Comparison of ENCODE assay signal across 17 mouse cellular contexts in genomic region chr10:69947093-69947492, GRCm38 (mm10).
DNase-seq lines count a peak whose midpoint lies in the region; ATAC-seq and TF ChIP-seq lines count a peak whose summit lies in the region.
"Had no signal": no experiment of that assay in that cellular context is flagged by ENCODE, and none has a peak within 500 bp of the region (broad histone marks: within the 10 kb centered on the region; RNA-seq: fewer than 3 reads in every experiment).

No protein-coding gene starts in this region.

- no peaks in the 10 kb centered on the region for H3K27me3 ChIP-seq in limb, embryonic 15.5 days
- no peaks in the 10 kb centered on the region for H3K27me3 ChIP-seq in limb, embryonic 10.5 days (ENCODE audit: low read depth, poor library complexity, severe bottlenecking)
- no peaks in the 10 kb centered on the region for H3K27me3 ChIP-seq in cerebellum, adult 2 months (ENCODE audit: control insufficient read depth, insufficient read depth, low read length)
- H3K27me3 ChIP-seq in neural tube, embryonic 14.5 days (ENCODE audit: control insufficient read depth, insufficient read depth, low read length), result no peaks in the 10 kb centered on the region
- H3K27me3 ChIP-seq in heart, embryonic 10.5 days (ENCODE audit: insufficient read depth, poor library complexity, severe bottlenecking), result no peaks in the 10 kb centered on the region
- H3K27me3 ChIP-seq: forebrain, embryonic 12.5 days; liver, embryonic 13.5 days; Patski had no signal

- no peak overlapping the region for H3K4me2 ChIP-seq in limb, embryonic 15.5 days
- no peak overlapping the region for H3K4me2 ChIP-seq in neural tube, embryonic 14.5 days (ENCODE audit: low read depth, low read length)
- H3K4me2 ChIP-seq: forebrain, embryonic 12.5 days; liver, embryonic 13.5 days had no signal

- TF ChIP-seq CTCF in gastrocnemius, adult 2 months (IDR thresholded peaks at IDR 0.05), result no peak
- TF ChIP-seq CTCF in cerebellum, adult 2 months (IDR thresholded peaks at IDR 0.05; ENCODE audit: borderline replicate concordance, insufficient read depth, low read depth, low read length), result no peak

- no peaks in the 10 kb centered on the region for H3K36me3 ChIP-seq in limb, embryonic 15.5 days
- no peaks in the 10 kb centered on the region for H3K36me3 ChIP-seq in limb, embryonic 10.5 days
- H3K36me3 ChIP-seq in neural tube, embryonic 14.5 days (ENCODE audit: control insufficient read depth, insufficient read depth, low read length), result no peaks in the 10 kb centered on the region
- H3K36me3 ChIP-seq in heart, embryonic 10.5 days, result peaks cover 13% of the 10 kb centered on the region; the same call in 1 of the 2 replicates
- H3K36me3 ChIP-seq: forebrain, embryonic 12.5 days; liver, embryonic 13.5 days had no signal

- WGBS in limb, embryonic 15.5 days, result 51% methylated on average over 6 of the region's 6 CpGs
- WGBS in limb, embryonic 10.5 days, result 94% methylated on average over 6 of the region's 6 CpGs
- WGBS in cerebellum, adult 2 months, result 9% methylated on average over 6 of the region's 6 CpGs
- WGBS in neural tube, embryonic 14.5 days, result 69% methylated on average over 6 of the region's 6 CpGs
- WGBS in heart, embryonic 10.5 days, result 85% methylated on average over 6 of the region's 6 CpGs

- H3K9ac ChIP-seq in limb, embryonic 15.5 days, result no peak overlapping the region
- no peak overlapping the region for H3K9ac ChIP-seq in neural tube, embryonic 14.5 days (replicated peaks; ENCODE audit: low read depth, low read length)
- H3K9ac ChIP-seq: forebrain, embryonic 12.5 days; liver, embryonic 13.5 days had no signal

- ATAC-seq in limb, embryonic 15.5 days (ENCODE audit: insufficient number of reproducible peaks, low FRiP score, low TSS enrichment, low read depth), result no peak
- no peak for ATAC-seq in neural tube, embryonic 14.5 days (ENCODE audit: low read depth)
- ATAC-seq: hindbrain, embryonic 16.5 days; Patski had no signal

- peak overlapping the region; percentile 90 for H3K27ac ChIP-seq in gastrocnemius, adult 2 months
- peak overlapping the region; percentile 58; the same call in 1 of the 2 replicates for H3K27ac ChIP-seq in limb, embryonic 15.5 days
- H3K27ac ChIP-seq in limb, embryonic 10.5 days, result no peak overlapping the region
- H3K27ac ChIP-seq in cerebellum, adult 2 months (ENCODE audit: insufficient read depth, low read length), result peak overlapping the region; percentile 8; the same call in 1 of the 2 replicates
- H3K27ac ChIP-seq in neural tube, embryonic 14.5 days (ENCODE audit: low read depth, low read length), result 0 out of 2 replicates have a peak overlapping the region, but pooled peaks have one; percentile 12
- H3K27ac ChIP-seq in heart, embryonic 10.5 days, result no peak overlapping the region
- H3K27ac ChIP-seq: forebrain, embryonic 12.5 days; heart, adult 2 months; liver, embryonic 13.5 days had no signal

- peaks cover 7% of the 10 kb centered on the region; the same call in 1 of the 2 replicates for H3K4me1 ChIP-seq in limb, embryonic 15.5 days
- H3K4me1 ChIP-seq in limb, embryonic 10.5 days, result no peaks in the 10 kb centered on the region
- peaks cover 39% of the 10 kb centered on the region for H3K4me1 ChIP-seq in cerebellum, adult 2 months (ENCODE audit: control insufficient read depth, insufficient read depth, low read length)
- peaks cover 14% of the 10 kb centered on the region; the same call in 1 of the 2 replicates for H3K4me1 ChIP-seq in neural tube, embryonic 14.5 days (ENCODE audit: control insufficient read depth, insufficient read depth, low read length)
- peaks cover 26% of the 10 kb centered on the region for H3K4me1 ChIP-seq in heart, embryonic 10.5 days
- H3K4me1 ChIP-seq: liver, embryonic 13.5 days had no signal

- H3K9me3 ChIP-seq in limb, embryonic 15.5 days, result no peaks in the 10 kb centered on the region
- no peaks in the 10 kb centered on the region for H3K9me3 ChIP-seq in limb, embryonic 10.5 days (replicated peaks)
- no peaks in the 10 kb centered on the region for H3K9me3 ChIP-seq in neural tube, embryonic 14.5 days (ENCODE audit: control insufficient read depth, low read length)
- no peaks in the 10 kb centered on the region for H3K9me3 ChIP-seq in heart, embryonic 10.5 days
- H3K9me3 ChIP-seq: forebrain, embryonic 12.5 days; liver, embryonic 13.5 days had no signal

- H3K4me3 ChIP-seq in gastrocnemius, adult 2 months, result no peak overlapping the region
- no peak overlapping the region for H3K4me3 ChIP-seq in limb, embryonic 15.5 days
- H3K4me3 ChIP-seq in limb, embryonic 10.5 days, result no peak overlapping the region
- H3K4me3 ChIP-seq in cerebellum, adult 2 months (replicated peaks; ENCODE audit: insufficient read depth, low read depth, low read length), result no peak overlapping the region
- H3K4me3 ChIP-seq in neural tube, embryonic 14.5 days (ENCODE audit: low read depth, low read length), result no peak overlapping the region
- no peak overlapping the region for H3K4me3 ChIP-seq in heart, embryonic 10.5 days
- H3K4me3 ChIP-seq: forebrain, embryonic 12.5 days; heart, adult 2 months; liver, embryonic 13.5 days; myocyte had no signal

- intact Hi-C loops in gastrocnemius, adult 2 months (cut with DNase I), result no loop called here
- intact Hi-C loops in gastrocnemius, postnatal 36 days (cut with DNase I), result no loop called here

- TF ChIP-seq POLR2A in cerebellum, adult 2 months (IDR thresholded peaks at IDR 0.05; ENCODE audit: borderline replicate concordance, insufficient read depth, low read length), result no peak

- DNase-seq in gastrocnemius, adult 2 months, result no peak
- DNase-seq in gastrocnemius, postnatal 36 days, result no peak
- no peak for DNase-seq in limb, embryonic 10.5 days (ENCODE audit: low spot score)
- DNase-seq in cerebellum, adult 2 months, result peak; percentile 63 to 76
- DNase-seq in lung, postnatal 10 days, result no peak
- DNase-seq in heart, embryonic 10.5 days (ENCODE audit: low spot score), result no peak
- DNase-seq: B cell, adult 2 months; heart, adult 2 months; kidney, postnatal 10 days; liver, embryonic 13.5 days; right cerebral cortex, postnatal 14 days had no signal

Comparison
In these comparisons a context has a peak if more than half of its experiments do, and no peak if none do; other contexts are left out.
1. H3K27ac ChIP-seq: peak in gastrocnemius, adult 2 months (single experiment), limb, embryonic 15.5 days (single experiment), cerebellum, adult 2 months (single experiment) and neural tube, embryonic 14.5 days (single experiment); none in limb, embryonic 10.5 days (single experiment) and heart, embryonic 10.5 days (single experiment).
2. DNase-seq: peak in cerebellum, adult 2 months (2 of 2); none in gastrocnemius, adult 2 months (single experiment), gastrocnemius, postnatal 36 days (0 of 2), limb, embryonic 10.5 days (single experiment), lung, postnatal 10 days (single experiment) and heart, embryonic 10.5 days (single experiment).